Mouse (Mus musculus) cerebellum, adult 2 months (tissue): ENCODE results near the gene Atf4.

Experiments
- CTCF ChIP-seq: fragments of 200-500 bp; IDR thresholded peaks from 2 replicates; pipeline ENCODE4 v1.5.1; 2011; ENCODE audit warnings: low read depth, mild to moderate bottlenecking, control low read depth, low read length, moderate library complexity, borderline replicate concordance; ENCODE audit not compliant: insufficient read depth
- POLR2A ChIP-seq: fragments of 200-500 bp; IDR thresholded peaks from 2 replicates; pipeline ENCODE4 v1.6.1; 2011; ENCODE audit warnings: low read length, control low read depth, borderline replicate concordance; ENCODE audit not compliant: insufficient read depth

DNA sequence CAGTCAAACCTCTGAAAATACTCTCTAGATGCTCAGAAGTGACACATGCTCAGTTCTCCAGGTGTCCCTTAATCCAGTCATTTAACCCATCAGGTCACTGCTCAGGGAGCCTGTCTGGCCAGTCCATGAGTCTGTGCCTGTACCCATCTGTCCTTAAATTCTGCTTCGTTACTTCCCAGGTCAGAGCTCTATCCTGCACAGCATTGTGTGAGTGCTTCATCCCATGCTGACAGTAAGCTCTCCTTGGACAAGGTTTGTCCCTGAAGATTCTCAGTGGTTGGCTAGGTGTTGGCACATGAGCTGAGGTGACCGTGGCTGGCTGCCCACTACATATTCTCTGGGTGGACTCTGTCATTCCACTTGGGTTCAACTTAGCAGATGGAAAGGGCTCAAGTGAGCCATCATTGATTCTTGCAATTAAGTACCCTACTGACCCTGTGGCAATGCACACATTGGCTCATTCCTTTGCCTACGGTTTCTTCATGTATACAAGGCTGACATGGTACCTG lies 48.9 kb upstream of the Atf4 start:
- TF ChIP-seq CTCF, result no peak
- TF ChIP-seq POLR2A, result no peak
